Mouse (Mus musculus) cerebellum, adult 2 months (tissue): ENCODE measurements around the gene Zfp36l1. TPM values are rescaled to one million over a fixed set of nuclear protein-coding genes. Genes with fewer than 3 reads are reported as not detected.

ENCODE experiments used
- DNase-seq, 2 experiments: peaks; one replicate each; pipeline ENCODE4 v3.0.0; 2021
- H3K27ac ChIP-seq: fragments of 200-500 bp; 2 replicates; pipeline ENCODE4 v1.5.1; 2012; ENCODE audit warnings: low read length, control low read depth, inconsistent platforms; ENCODE audit not compliant: insufficient read depth
- H3K27me3 ChIP-seq: fragments of 200-500 bp; 2 replicates; pipeline ENCODE4 v1.6.1; 2012; ENCODE audit warnings: inconsistent platforms, mild to moderate bottlenecking, low read length, moderate library complexity; ENCODE audit not compliant: control insufficient read depth, insufficient read depth
- H3K4me1 ChIP-seq: fragments of 200-500 bp; 2 replicates; pipeline ENCODE4 v1.6.1; 2011; ENCODE audit warnings: low read length; ENCODE audit not compliant: control insufficient read depth, insufficient read depth
- H3K4me3 ChIP-seq: fragments of 200-500 bp; replicated peaks from 2 replicates; pipeline ENCODE3; 2011; ENCODE audit warnings: mild to moderate bottlenecking, low read depth, low read length, control low read depth; ENCODE audit not compliant: insufficient read depth
- CTCF ChIP-seq: fragments of 200-500 bp; IDR thresholded peaks from 2 replicates; pipeline ENCODE4 v1.5.1; 2011; ENCODE audit warnings: low read depth, mild to moderate bottlenecking, control low read depth, low read length, moderate library complexity, borderline replicate concordance; ENCODE audit not compliant: insufficient read depth
- POLR2A ChIP-seq: fragments of 200-500 bp; IDR thresholded peaks from 2 replicates; pipeline ENCODE4 v1.6.1; 2011; ENCODE audit warnings: low read length, control low read depth, borderline replicate concordance; ENCODE audit not compliant: insufficient read depth
- WGBS: fragments of 180-500 bp; shearing (Covaris S2); methylation state at CpG from one replicate; pipeline ENCODE4 v1.1.7; 2018; 5-methylcytosine and 5-hydroxymethylcytosine counted together
- polyA plus RNA-seq: library from polyadenylated mRNA; depleted of rRNA; stranded (reverse); fragments of >200 nt; gene quantifications from 2 replicates; pipeline ENCODE4 v1.2.3, GENCODE M21; 2012; rRNA removed

Gene Zfp36l1
- polyA plus RNA-seq, 1 experiment, result 20.4 TPM

DNA sequence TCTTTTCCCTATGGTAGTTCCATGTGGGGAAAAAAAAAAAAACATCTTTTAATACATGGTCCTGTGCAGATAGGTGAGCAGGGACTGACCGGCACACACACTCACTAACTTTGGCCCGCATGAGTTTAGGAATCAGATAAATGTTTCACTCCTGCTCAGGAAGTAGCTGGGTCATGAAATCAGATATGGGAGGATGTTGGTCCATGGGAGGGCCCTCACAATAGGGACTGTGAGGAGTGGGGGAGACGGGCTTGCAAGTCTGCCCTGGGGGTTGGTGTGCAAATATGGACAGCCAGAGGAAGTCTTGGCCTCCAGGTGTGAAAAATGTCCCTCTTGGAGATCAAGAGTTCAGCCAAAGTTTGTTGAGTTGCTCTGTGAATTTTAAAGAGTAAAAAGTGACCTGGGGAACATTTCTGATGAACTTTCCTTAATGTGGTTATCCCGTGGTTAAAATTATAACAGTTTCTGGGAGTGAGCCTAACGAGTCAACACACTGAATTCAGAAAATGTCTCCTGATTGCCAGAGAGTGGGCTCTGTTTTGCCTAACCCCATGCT lies 53.0 kb downstream of the Zfp36l1 start:
- no peak for TF ChIP-seq POLR2A
- TF ChIP-seq CTCF, result no peak
- Histone ChIP-seq H3K27ac (no peak overlapping the region), H3K4me3 (no peak overlapping the region), H3K27me3 (no peaks in the 10 kb centered on the region), H3K4me1 (no peaks in the 10 kb centered on the region)
- 81% methylated on average over 5 of the region's 5 CpGs for WGBS
- no peak for DNase-seq

Other genes with a start within 250 kb of the Zfp36l1 start
- 30.0 and 35.4 TPM in 2 replicates for gene Actn1, start 147.4 kb upstream of the Zfp36l1 start, polyA plus RNA-seq